In the genomic region with DNA sequence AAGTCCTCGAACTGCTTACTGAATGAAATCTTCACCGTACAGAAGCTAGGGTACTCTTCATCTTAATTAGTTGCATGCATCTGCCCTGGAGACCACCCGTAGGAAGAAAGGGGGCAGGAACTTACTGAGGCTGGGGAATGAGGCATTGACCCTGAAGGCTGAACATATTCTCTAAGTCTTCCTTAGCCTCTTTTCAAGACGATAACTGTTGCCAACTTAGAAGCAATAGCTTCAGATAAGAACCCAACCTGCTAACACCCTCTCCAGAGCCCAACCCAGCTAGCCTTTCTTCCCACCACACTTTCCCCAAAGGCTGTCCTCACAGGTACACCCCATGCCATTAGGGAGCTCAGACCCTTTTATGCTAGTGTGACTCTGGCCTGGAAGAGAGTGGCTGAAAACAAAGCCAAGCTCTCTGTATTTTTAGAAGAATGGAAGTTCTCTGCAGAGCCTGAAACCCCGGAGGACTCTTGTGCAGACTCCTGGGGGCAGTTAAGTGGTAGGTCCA, we compare ENCODE assay signal across 21 mouse cellular contexts. TPM values are rescaled to one million over a fixed set of nuclear protein-coding genes. Genes with fewer than 3 reads are reported as not detected.
A peak's percentile ranks its signal among the peaks of the same experiment; 100 is the strongest.
DNase-seq lines count a peak whose midpoint lies in the region; ATAC-seq lines count a peak whose summit lies in the region.
"Had no signal": no experiment of that assay in that cellular context is flagged by ENCODE, and none has a peak within 500 bp of the region (broad histone marks: within the 10 kb centered on the region; RNA-seq: fewer than 3 reads in every experiment).

No protein-coding gene starts in this region.

- H3K4me2 ChIP-seq in liver, embryonic 15.5 days = peak overlapping the region; percentile 57
- H3K4me2 ChIP-seq: embryonic facial prominence, embryonic 13.5 days; forebrain, embryonic 15.5 days had no signal

- no peaks in the 10 kb centered on the region for H3K9me3 ChIP-seq in liver, embryonic 15.5 days (replicated peaks)
- H3K9me3 ChIP-seq: embryonic facial prominence, embryonic 13.5 days; forebrain, embryonic 15.5 days; heart, embryonic 10.5 days; midbrain, embryonic 10.5 days had no signal

- H3K4me1 ChIP-seq in liver, embryonic 15.5 days (replicated peaks) = peaks cover 95% of the 10 kb centered on the region

- peak overlapping the region; percentile 45; the same call in 1 of the 2 replicates for H3K9ac ChIP-seq in liver, embryonic 15.5 days
- H3K9ac ChIP-seq: embryonic facial prominence, embryonic 13.5 days; forebrain, embryonic 15.5 days had no signal

- no peaks in the 10 kb centered on the region for H3K36me3 ChIP-seq in liver, embryonic 15.5 days (replicated peaks)
- H3K36me3 ChIP-seq: embryonic facial prominence, embryonic 13.5 days; forebrain, embryonic 15.5 days; heart, embryonic 10.5 days; midbrain, embryonic 10.5 days had no signal

- peak; percentile 30 for ATAC-seq in liver, embryonic 15.5 days (ENCODE audit: insufficient read depth)
- ATAC-seq: forebrain, embryonic 15.5 days; hindbrain, embryonic 16.5 days; intestine, embryonic 16.5 days; lung, postnatal 0 days had no signal

- 45% methylated on average over 5 of the region's 5 CpGs for WGBS in liver, embryonic 15.5 days (ENCODE audit: insufficient replicate concordance)

- peaks cover 32% of the 10 kb centered on the region for H3K27me3 ChIP-seq in liver, embryonic 15.5 days

- DNase-seq in spleen, adult 12 weeks (ENCODE audit: low spot score) = peak; percentile 31
- DNase-seq in spleen, postnatal 14 days (ENCODE audit: low spot score in 2 of 2) = no peak
- DNase-seq in liver = peak; percentile 28
- no peak for DNase-seq in cerebellum, adult 8-10 months
- DNase-seq in ovary, postnatal 10 days (ENCODE audit: low spot score) = no peak
- DNase-seq in right cerebral cortex, postnatal 25 days = no peak
- DNase-seq: cerebellum, adult 18-20 months; cerebellum, postnatal 36 days; embryo, embryonic 11 days; kidney, postnatal 36 days; thymus, adult 18-20 months; thymus, postnatal 36 days had no signal

- H3K4me3 ChIP-seq in liver, embryonic 15.5 days (replicated peaks) = 0 out of 2 replicates have a peak overlapping the region, but pooled peaks have one; percentile 0
- H3K4me3 ChIP-seq: embryonic facial prominence, embryonic 13.5 days; forebrain, embryonic 15.5 days; heart, embryonic 10.5 days; midbrain, embryonic 10.5 days had no signal

- H3K27ac ChIP-seq in liver, embryonic 15.5 days (replicated peaks) = peak overlapping the region; percentile 90
- H3K27ac ChIP-seq: embryonic facial prominence, embryonic 13.5 days; forebrain, embryonic 15.5 days; heart, embryonic 10.5 days; macrophage; midbrain, embryonic 10.5 days had no signal

RNA-seq across cellular contexts. Expression of gene Paqr9, which starts 4.2 kb away (rescaled TPM):
- polyA plus RNA-seq in liver, embryonic 15.5 days (2015; fragmentation: Nextera tagmentation; extraction: Ambion mirVana) = 13.3 and 14.9 TPM in 2 replicates

RNA-seq across cellular contexts. Expression of gene U2surp, which starts 43.5 kb away (rescaled TPM):
- 43.5 and 52.1 TPM in 2 replicates for polyA plus RNA-seq in liver, embryonic 15.5 days (2015; fragmentation: Nextera tagmentation; extraction: Ambion mirVana)

Comparison
In these comparisons a context has a peak if more than half of its experiments do, and no peak if none do; other contexts are left out.
1. DNase-seq: peak in spleen, adult 12 weeks (single experiment) and liver (single experiment); none in spleen, postnatal 14 days (0 of 2), cerebellum, adult 8-10 months (single experiment), ovary, postnatal 10 days (single experiment) and right cerebral cortex, postnatal 25 days (single experiment).